Mouse (Mus musculus): ENCODE results near the gene E2f4. TPM values are rescaled to one million over a fixed set of nuclear protein-coding genes. Genes with fewer than 3 reads are reported as not detected.
A peak's percentile ranks its signal among the peaks of the same experiment; 100 is the strongest.

The E2f4 gene
- total RNA-seq, 2 experiments from 2014 or later: 36.4 to 39.3 TPM

DNA sequence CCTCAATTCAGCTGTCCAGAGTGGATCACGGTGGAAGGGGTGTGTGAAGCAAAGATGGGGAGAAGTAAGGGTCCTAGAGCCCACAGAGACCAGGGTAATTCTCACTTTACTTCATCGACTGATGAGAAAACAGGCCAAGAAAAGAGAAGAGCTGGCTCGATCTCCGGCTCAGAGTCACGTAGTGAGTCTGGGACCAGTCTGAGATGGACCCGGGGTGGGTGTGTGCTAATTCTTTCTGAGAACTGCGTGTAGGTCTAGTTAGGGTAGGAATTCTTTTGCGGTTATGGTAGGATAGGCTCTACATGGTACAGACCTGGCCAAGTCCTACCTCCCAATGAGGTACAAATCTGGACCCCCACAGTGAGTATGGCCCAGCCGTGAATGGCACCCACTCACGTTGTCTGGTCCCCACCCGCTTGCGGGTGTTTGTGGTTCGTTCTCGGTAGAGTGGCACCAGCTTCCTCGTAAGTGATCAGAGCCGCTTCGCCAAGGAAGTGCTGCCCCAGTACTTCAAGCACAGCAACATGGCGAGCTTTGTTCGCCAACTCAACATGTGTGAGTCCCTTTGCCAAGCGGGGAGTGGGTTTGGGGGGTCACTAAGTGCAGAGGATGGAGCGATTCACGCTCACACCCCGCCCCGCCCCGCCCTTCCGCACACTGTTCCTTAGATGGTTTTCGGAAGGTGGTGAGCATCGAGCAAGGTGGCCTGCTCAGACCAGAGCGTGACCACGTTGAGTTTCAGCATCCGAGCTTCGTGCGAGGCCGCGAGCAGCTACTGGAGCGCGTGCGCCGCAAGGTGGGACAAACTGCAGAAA is 27.2 kb upstream of the E2f4 start:
- Histone ChIP-seq H3K27ac (peak overlapping the region; percentile 92), H3K4me3 (peak overlapping the region; percentile 61)
- TF ChIP-seq CTCF (IDR thresholded peaks at IDR 0.05): no peak
- DNase-seq (ENCODE audit: extremely low spot score in 1 of 2, low spot score in 2 of 2): no peak
- intact Hi-C loops (cut with DNase I): no loop called here

GRCm38 (mm10) chr8:105270916-105271186 is 26.6 kb upstream of the E2f4 start:
- intact Hi-C loops (cut with DNase I): no loop called here
- no peak for DNase-seq (ENCODE audit: extremely low spot score in 1 of 2, low spot score in 2 of 2)
- TF ChIP-seq CTCF (IDR thresholded peaks at IDR 0.05): no peak
- Histone ChIP-seq H3K4me3 (no peak overlapping the region), H3K27ac (no peak overlapping the region)

- no peak overlapping the region for H3K27ac ChIP-seq
- no peak for DNase-seq (ENCODE audit: extremely low spot score in 1 of 2, low spot score in 2 of 2)
- H3K4me3 ChIP-seq: peak overlapping the region; percentile 57
- intact Hi-C loops (cut with DNase I): no loop called here
- TF ChIP-seq CTCF (IDR thresholded peaks at IDR 0.05): no peak; the same call in 1 of the 2 replicates
These were observed 22.1 kb upstream of the E2f4 start for GRCm38 (mm10) chr8:105275387-105275786.

GRCm38 (mm10) chr8:105275840-105276239 is 21.6 kb upstream of the E2f4 start, which contains the start of gene Nol3:
Gene Nol3 (plus strand): TSS chr8:105276140.
- intact Hi-C loops (cut with DNase I): no loop called here
- no peak for DNase-seq (ENCODE audit: extremely low spot score in 1 of 2, low spot score in 2 of 2)
- Histone ChIP-seq H3K4me3 (peak within 1 kb of the TSS; percentile 57), H3K27ac (peak within 1 kb of the TSS; percentile 82)
- no peak for TF ChIP-seq CTCF (IDR thresholded peaks at IDR 0.05)

DNA sequence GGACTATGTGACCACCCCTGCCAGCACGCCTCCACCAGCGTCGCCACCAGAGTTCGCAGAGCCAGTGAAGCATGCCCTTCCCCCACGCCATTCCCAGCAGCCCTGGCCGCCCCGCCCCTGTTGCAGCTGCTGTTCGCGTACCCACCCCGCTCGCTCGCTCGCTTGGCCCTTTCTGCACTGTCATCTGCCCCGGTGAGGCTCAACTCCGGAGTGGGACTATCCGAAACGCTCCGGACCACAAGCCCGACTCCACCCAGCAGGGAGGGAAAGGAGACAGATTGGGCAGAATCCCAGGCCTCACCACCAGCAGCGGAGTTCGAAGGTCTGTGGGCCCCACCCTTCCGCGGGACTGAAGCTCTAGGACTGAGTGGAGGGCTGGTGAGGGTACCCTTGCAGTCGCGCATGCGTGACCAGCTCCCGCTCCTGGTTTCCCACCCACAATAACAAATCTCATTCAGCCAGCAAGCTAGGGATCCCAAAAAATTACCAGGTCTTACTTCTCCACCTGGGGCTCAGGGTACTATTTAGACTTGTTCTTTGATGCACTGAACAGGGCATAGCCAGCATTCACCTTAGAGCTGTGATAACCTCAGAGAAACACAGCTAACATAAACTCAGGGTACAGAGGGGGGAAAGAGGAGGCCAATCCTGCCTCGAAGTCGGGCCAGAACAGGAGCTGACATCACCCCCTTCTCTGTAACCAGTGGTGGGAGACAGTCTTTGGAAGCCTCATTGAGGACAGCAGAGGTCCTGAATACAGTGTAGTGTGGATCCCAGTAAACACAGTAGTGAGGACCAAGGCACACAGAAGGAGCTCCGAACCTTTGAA is 21.0 kb upstream of the E2f4 start:
- intact Hi-C loops (cut with DNase I): no loop called here
- no peak for TF ChIP-seq CTCF (IDR thresholded peaks at IDR 0.05)
- H3K4me3 ChIP-seq: peak overlapping the region; percentile 57
- H3K27ac ChIP-seq: peak overlapping the region; percentile 82
- peak in 1 of 2 experiments; percentile 61 for DNase-seq (ENCODE audit: extremely low spot score in 1 of 2, low spot score in 2 of 2)

GRCm38 (mm10) chr8:105278911-105279334 is 18.5 kb upstream of the E2f4 start:
- peak; percentile 20 for TF ChIP-seq CTCF (IDR thresholded peaks at IDR 0.05)
- Histone ChIP-seq H3K4me3 (peak overlapping the region; percentile 38), H3K27ac (peak overlapping the region; percentile 41; the same call in 1 of the 2 replicates)
- DNase-seq (ENCODE audit: extremely low spot score in 1 of 2, low spot score in 2 of 2): peak; percentile 83 to 85
- intact Hi-C loops (cut with DNase I): no loop called here

DNA sequence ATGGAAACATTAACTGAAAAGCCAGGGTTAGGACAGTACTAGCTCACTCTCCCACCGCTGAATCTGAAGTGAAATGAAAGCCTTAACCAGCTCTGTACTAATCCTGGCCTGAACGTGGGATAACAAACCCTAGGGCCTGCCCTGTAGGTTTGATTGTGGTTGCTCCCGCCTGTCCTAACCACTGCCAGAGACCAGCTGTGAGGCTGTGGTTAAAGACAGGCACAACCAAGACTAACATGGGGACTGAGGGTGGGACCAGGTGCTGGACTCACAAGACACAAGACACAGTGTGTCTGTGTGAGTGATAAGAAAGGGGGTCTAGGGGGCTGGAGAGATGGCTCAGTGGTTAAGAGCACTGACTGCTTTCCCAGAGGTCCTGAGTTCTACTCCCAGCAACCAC is 16.9 kb upstream of the E2f4 start:
- Histone ChIP-seq H3K27ac (no peak overlapping the region), H3K4me3 (no peak overlapping the region)
- no peak for TF ChIP-seq CTCF (IDR thresholded peaks at IDR 0.05)
- intact Hi-C loops (cut with DNase I): no loop called here
- DNase-seq (ENCODE audit: extremely low spot score in 1 of 2, low spot score in 2 of 2): no peak

DNA sequence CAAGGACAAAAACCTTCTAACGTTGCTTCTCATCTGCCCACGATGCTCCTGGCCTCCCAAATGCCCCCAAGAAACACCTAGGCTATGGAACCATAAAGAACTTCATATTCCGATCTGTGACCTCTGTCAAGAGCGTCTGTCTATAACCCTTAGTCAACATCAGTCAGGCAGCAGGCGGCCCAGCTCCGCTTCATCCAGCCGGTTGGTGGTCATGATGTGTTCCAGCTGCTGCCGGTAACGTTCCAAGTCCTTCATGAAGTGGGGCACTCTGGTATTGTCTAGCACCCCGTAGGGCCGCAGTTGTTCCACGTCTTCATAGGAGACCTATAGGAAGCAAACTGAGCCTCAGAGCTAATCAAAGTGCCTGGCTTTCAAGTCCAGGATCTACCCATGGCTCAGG is 15.6 kb upstream of the E2f4 start:
- TF ChIP-seq CTCF (IDR thresholded peaks at IDR 0.05): no peak
- intact Hi-C loops (cut with DNase I): no loop called here
- no peak for DNase-seq (ENCODE audit: extremely low spot score in 1 of 2, low spot score in 2 of 2)

DNA sequence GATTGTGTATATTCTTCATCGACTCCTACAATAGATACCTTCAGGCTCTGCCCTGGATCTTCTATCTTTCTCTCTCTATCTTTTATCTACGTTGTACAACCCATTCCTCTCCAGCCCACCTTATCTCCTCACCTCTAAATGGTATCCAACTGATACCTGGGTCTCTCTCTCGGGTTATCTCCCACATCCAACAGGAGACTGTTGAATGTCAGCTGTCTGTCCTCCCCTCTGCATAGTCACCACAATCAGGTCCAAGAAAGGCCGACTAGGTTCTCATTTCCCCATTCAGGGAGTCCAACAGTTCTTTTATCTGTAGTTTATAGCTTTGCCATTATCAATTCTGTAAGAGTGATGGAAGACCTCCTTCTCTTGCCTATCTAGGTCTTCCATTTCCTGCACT is 15.2 kb upstream of the E2f4 start:
- TF ChIP-seq CTCF (IDR thresholded peaks at IDR 0.05): no peak
- H3K27ac ChIP-seq: no peak overlapping the region
- DNase-seq (ENCODE audit: extremely low spot score in 1 of 2, low spot score in 2 of 2): no peak
- intact Hi-C loops (cut with DNase I): no loop called here
- no peak overlapping the region for H3K4me3 ChIP-seq

More for the DNA sequence above, 15.6 kb upstream of the E2f4 start:
- Histone ChIP-seq H3K27ac (no peak overlapping the region), H3K4me3 (no peak overlapping the region)

- DNase-seq (ENCODE audit: extremely low spot score in 1 of 2, low spot score in 2 of 2): no peak
- peak; percentile 63 for TF ChIP-seq CTCF (IDR thresholded peaks at IDR 0.05)
- Histone ChIP-seq H3K4me3 (no peak overlapping the region), H3K27ac (no peak overlapping the region)
- intact Hi-C loops (cut with DNase I): no loop called here
These were observed 14.4 kb upstream of the E2f4 start for GRCm38 (mm10) chr8:105283074-105283473.

DNA sequence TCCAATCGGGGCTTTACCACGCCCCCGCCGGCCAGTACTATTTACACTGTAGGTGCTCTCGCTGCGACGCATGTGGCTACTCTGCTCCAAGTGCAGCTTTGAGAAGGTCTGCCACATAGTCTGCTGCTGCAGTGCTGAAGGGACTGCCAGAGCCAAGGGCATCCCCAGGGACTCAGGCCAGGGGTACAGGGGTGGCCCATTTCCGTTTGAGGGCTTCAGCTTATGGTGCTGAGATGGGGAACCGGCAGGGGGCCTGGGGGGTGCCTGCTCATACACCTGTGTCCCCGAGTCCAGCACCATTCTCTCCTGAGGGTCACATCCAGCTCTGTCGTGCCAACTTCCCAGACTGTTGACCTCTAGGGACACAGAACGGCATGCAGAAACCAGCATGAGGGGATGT is 11.9 kb upstream of the E2f4 start:
- TF ChIP-seq CTCF (IDR thresholded peaks at IDR 0.05): no peak
- Histone ChIP-seq H3K27ac (no peak overlapping the region), H3K4me3 (no peak overlapping the region)
- DNase-seq (ENCODE audit: extremely low spot score in 1 of 2, low spot score in 2 of 2): no peak
- intact Hi-C loops (cut with DNase I): no loop called here

DNA sequence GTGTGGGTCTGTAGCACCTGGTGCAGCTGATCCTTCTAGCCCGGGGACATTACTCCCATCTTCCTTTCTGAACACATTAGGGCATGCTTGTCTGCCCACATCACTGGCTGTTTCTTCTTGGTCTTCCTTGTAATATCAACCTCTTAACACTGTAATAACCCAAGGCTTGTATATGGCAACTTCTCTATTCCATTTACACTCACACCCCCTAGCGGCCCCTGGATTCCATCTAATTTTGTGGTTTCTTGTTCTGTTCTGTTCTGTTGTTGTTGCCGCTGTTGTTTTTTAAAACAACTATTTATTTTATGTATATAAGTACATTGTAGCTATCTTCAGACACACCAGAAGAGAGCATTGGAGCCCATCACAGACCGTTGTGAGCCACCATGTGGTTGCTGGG is 10.6 kb upstream of the E2f4 start:
- no peak overlapping the region for H3K4me3 ChIP-seq
- TF ChIP-seq CTCF (IDR thresholded peaks at IDR 0.05): no peak; the same call in 1 of the 2 replicates
- no peak overlapping the region for H3K27ac ChIP-seq
- intact Hi-C loops (cut with DNase I): no loop called here
- no peak for DNase-seq (ENCODE audit: extremely low spot score in 1 of 2, low spot score in 2 of 2)
